Mouse (Mus musculus) lung, adult 2 months (tissue): ENCODE results near the gene Tspan31.

Experiments
- CTCF ChIP-seq: fragments of 200-500 bp; IDR thresholded peaks from 2 replicates; pipeline ENCODE4 v1.5.1; 2011; ENCODE audit warnings: mild to moderate bottlenecking, low read length, control low read depth; ENCODE audit not compliant: insufficient read depth
- POLR2A ChIP-seq: fragments of 200-500 bp; IDR thresholded peaks from 2 replicates; pipeline ENCODE4 v1.6.1; 2011; ENCODE audit warnings: low read depth, mild to moderate bottlenecking, control low read depth, low read length, borderline replicate concordance; ENCODE audit errors: extremely low read depth

GRCm38 (mm10) chr10:127056490-127056889, 13.6 kb downstream of the Tspan31 start:
- no peak for TF ChIP-seq CTCF
- no peak for TF ChIP-seq POLR2A
